In the genomic region with DNA sequence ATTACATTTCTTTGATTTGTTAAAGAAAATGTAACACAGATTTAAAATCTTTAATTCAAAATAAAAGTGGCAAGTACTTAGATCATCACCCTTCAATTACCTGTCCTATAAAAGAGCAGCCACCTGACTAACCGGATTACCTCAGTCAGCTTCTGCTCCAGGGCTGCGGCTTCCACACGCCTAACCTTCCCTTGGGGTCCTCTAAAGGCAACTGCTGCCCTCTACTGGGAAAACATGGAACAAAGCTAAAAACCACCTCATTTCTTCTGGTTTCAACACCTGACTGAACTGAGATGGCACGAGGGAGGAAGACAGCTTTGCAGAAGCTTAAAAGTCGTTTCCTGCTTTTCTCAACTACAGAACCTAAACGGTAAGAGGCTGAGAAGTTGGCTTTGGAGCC, we compare ENCODE assay signal across 8 mouse cellular contexts.
DNase-seq lines count a peak whose midpoint lies in the region; ATAC-seq and TF ChIP-seq lines count a peak whose summit lies in the region.

No protein-coding gene starts in this region.

- DNase-seq in urinary bladder, postnatal 25 days (ENCODE audit: low spot score): peak; percentile 59
- no peak for DNase-seq in urinary bladder, postnatal 4 days (ENCODE audit: low spot score in 2 of 2)
- peak; percentile 30 for DNase-seq in c-Kit-positive CD71-positive TER-119-negative erythroid progenitor cells, embryonic 14.5 days (ENCODE audit: low read depth)
- peak; percentile 72 for DNase-seq in forelimb bud, embryonic 11.5 days (ENCODE audit: low read depth, low spot score)
- DNase-seq in kidney, postnatal 0 days (ENCODE audit: low spot score): peak; percentile 81
- peak; percentile 10 to 55 for DNase-seq in lung, adult 18-20 months
- DNase-seq in retina, adult 2 months (ENCODE audit: low read depth, low spot score): peak; percentile 61

- 0 out of 2 replicates have a peak, but pooled peaks cover 5% of the 10 kb centered on the region for H3K36me3 ChIP-seq in kidney, postnatal 0 days (ENCODE audit: insufficient read depth, low read length)

- peak; percentile 90 for TF ChIP-seq CTCF in kidney, postnatal 0 days (IDR thresholded peaks at IDR 0.05; ENCODE audit: low read depth)

- no peak overlapping the region for H3K9ac ChIP-seq in kidney, postnatal 0 days (ENCODE audit: low read depth, low read length)

- no peaks in the 10 kb centered on the region for H3K9me3 ChIP-seq in kidney, postnatal 0 days (replicated peaks; ENCODE audit: low read length)

- H3K27ac ChIP-seq in kidney, postnatal 0 days: no peak overlapping the region

- H3K4me1 ChIP-seq in kidney, postnatal 0 days (replicated peaks; ENCODE audit: insufficient read depth, low read length): no peaks in the 10 kb centered on the region

- H3K27me3 ChIP-seq in kidney, postnatal 0 days (ENCODE audit: insufficient read depth, low read length): no peaks in the 10 kb centered on the region

- H3K4me3 ChIP-seq in kidney, postnatal 0 days (replicated peaks; ENCODE audit: low read depth, low read length): no peak overlapping the region

- WGBS in kidney, postnatal 0 days: 6% methylated on average over 6 of the region's 6 CpGs

- ATAC-seq in kidney, postnatal 0 days (replicated peaks; ENCODE audit: low FRiP score, low read depth): no peak
- ATAC-seq in erythroblast, adult 5-6 weeks (replicated peaks; ENCODE audit: low FRiP score, poor library complexity, severe bottlenecking): no peak

- H3K4me2 ChIP-seq in kidney, postnatal 0 days (ENCODE audit: low read length): no peak overlapping the region

Comparison
In these comparisons a context has a peak if more than half of its experiments do, and no peak if none do; other contexts are left out.
1. DNase-seq: peak in urinary bladder, postnatal 25 days (single experiment), c-Kit-positive CD71-positive TER-119-negative erythroid progenitor cells, embryonic 14.5 days (single experiment), forelimb bud, embryonic 11.5 days (single experiment), kidney, postnatal 0 days (single experiment), lung, adult 18-20 months (2 of 2) and retina, adult 2 months (single experiment); none in urinary bladder, postnatal 4 days (0 of 2).